Mouse (Mus musculus): Measurements from ENCODE around the gene Irs1. TPM values are rescaled to one million over a fixed set of nuclear protein-coding genes. Genes with fewer than 3 reads are reported as not detected.
A peak's percentile ranks its signal among the peaks of the same experiment; 100 is the strongest.

Gene Irs1
- polyA plus RNA-seq (2012; rRNA removed) (0.93 and 0.94 TPM in 2 replicates), polyA plus RNA-seq (2014; fragmentation: Nextera tagmentation; extraction: Ambion mirVana) (0.61 and 0.66 TPM in 2 replicates)

DNA sequence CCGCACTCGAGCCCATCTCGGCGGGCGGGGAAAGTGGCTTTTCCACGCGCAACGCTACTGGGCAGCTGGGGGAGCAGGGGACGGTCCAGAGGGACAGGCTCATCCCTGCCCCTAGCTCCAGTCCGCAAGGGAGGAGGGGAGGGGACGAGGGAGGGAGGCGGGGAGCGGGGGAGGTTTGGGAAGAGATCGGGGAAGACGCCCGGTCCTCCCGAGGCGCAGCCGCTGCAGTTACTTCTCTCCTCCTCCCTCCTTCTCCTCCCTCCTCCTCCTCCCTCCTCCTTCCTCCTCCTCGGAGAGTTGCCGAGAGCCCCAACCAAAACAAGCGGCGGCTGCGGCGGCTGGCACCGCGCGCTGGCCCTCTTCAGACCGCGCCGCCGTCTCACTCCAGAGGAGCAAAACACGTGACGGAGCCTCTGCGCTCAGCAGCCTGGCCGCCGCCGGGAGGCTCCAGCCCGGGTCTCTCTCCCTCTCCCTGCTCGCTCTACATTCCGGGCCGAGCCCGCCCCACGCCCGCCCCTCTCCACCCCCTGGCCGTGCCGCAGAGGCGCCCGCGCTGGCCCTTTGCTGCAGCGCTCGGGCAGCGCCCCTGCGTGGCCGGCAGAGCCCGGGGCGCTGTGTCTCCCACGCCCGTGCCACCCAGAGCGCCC lies at the start of gene Irs1:
Gene Irs1, minus strand, starts transcription at position 266 of the 647 bp plus-strand sequence.
- Histone ChIP-seq H3K9me3 (ENCODE audit: control insufficient read depth, low read length) (no peaks in the 10 kb centered on the region), H3K27me3 (ENCODE audit: control insufficient read depth, insufficient read depth, low read length) (peaks cover 52% of the 10 kb centered on the region), H3K4me1 (replicated peaks; ENCODE audit: control insufficient read depth in 2 of 2, insufficient read depth in 2 of 2, low read length in 1 of 2) (no peaks in the 10 kb centered on the region), H3K27ac (no peak within 1 kb of the TSS), H3K4me3 (ENCODE audit: insufficient read depth in 1 of 2, low read depth in 2 of 2, low read length in 2 of 2) (peak within 1 kb of the TSS; percentile 48 to 52), H3K4me2 (ENCODE audit: low read depth) (peak within 1 kb of the TSS; percentile 57), H3K36me3 (replicated peaks; ENCODE audit: control insufficient read depth, insufficient read depth, low read depth) (no peaks in the 10 kb centered on the region), H3K9ac (replicated peaks) (no peak within 1 kb of the TSS; the same call in 1 of the 2 replicates)
- DNase-seq (ENCODE audit: low read depth in 3 of 3, low spot score in 3 of 3) (no peak), ATAC-seq (ENCODE audit: insufficient read depth) (peak; percentile 74)
- under 1% methylated on average over 47 of the region's 60 CpGs for WGBS (ENCODE audit: insufficient replicate concordance)
- no peak; the same call in 1 of the 2 replicates for TF ChIP-seq CTCF (IDR thresholded peaks at IDR 0.05; ENCODE audit: low read depth)
- no peak for TF ChIP-seq EP300 (IDR thresholded peaks at IDR 0.05; ENCODE audit: low read depth)

GRCm38 (mm10) chr1:82334506-82334905 lies 43.3 kb upstream of the Irs1 start:
- no peaks in the 10 kb centered on the region for H3K9me3 ChIP-seq (ENCODE audit: control insufficient read depth, low read length)
- no peaks in the 10 kb centered on the region for H3K27me3 ChIP-seq (ENCODE audit: control insufficient read depth, insufficient read depth, low read length)
- 72% methylated on average over 3 of the region's 3 CpGs for WGBS (ENCODE audit: insufficient replicate concordance)
- no peak for TF ChIP-seq CTCF (IDR thresholded peaks at IDR 0.05; ENCODE audit: low read depth)
- no peak for TF ChIP-seq EP300 (IDR thresholded peaks at IDR 0.05; ENCODE audit: low read depth)
- no peak overlapping the region for H3K4me2 ChIP-seq (ENCODE audit: low read depth)
- DNase-seq (ENCODE audit: low read depth in 3 of 3, low spot score in 3 of 3), result no peak
- no peak overlapping the region for H3K9ac ChIP-seq (replicated peaks)
- H3K36me3 ChIP-seq (replicated peaks; ENCODE audit: control insufficient read depth, insufficient read depth, low read depth), result no peaks in the 10 kb centered on the region
- H3K4me3 ChIP-seq (ENCODE audit: insufficient read depth in 1 of 2, low read depth in 2 of 2, low read length in 2 of 2), result no peak overlapping the region
- peaks cover 0 to 5% of the 10 kb centered on the region in 2 experiments; a peak in 2 of 4 replicates for H3K4me1 ChIP-seq (replicated peaks; ENCODE audit: control insufficient read depth in 2 of 2, insufficient read depth in 2 of 2, low read length in 1 of 2)
- H3K27ac ChIP-seq, result no peak overlapping the region
- ATAC-seq (ENCODE audit: insufficient read depth), result no peak

DNA sequence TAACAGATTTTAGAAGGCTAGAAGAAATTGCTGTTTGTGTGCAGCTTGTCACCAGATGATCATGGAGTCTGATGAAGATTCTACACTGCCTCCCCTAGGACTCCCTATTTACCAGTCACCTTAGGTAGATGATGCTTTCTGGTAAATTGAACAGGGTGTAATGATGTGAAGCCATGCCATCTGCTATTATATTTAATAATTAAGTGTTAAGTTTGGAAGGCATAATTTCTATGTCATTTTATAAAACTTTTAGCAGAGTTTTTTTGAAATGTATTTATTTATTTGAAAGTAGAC lies 38.7 kb upstream of the Irs1 start:
- H3K4me3 ChIP-seq (ENCODE audit: insufficient read depth in 1 of 2, low read depth in 2 of 2, low read length in 2 of 2), result no peak overlapping the region
- DNase-seq (ENCODE audit: low read depth in 3 of 3, low spot score in 3 of 3) (no peak), ATAC-seq (ENCODE audit: insufficient read depth) (no peak)
- H3K4me1 ChIP-seq (replicated peaks; ENCODE audit: control insufficient read depth in 2 of 2, insufficient read depth in 2 of 2, low read length in 1 of 2), result peaks cover 0 to 3% of the 10 kb centered on the region in 2 experiments; a peak in 1 of 4 replicates
- no peak for TF ChIP-seq EP300 (IDR thresholded peaks at IDR 0.05; ENCODE audit: low read depth)
- no peak for TF ChIP-seq CTCF (IDR thresholded peaks at IDR 0.05; ENCODE audit: low read depth)
- H3K9me3 ChIP-seq (ENCODE audit: control insufficient read depth, low read length), result no peaks in the 10 kb centered on the region
- H3K27me3 ChIP-seq (ENCODE audit: control insufficient read depth, insufficient read depth, low read length), result no peaks in the 10 kb centered on the region
- no peak overlapping the region for H3K27ac ChIP-seq
- H3K4me2 ChIP-seq (ENCODE audit: low read depth), result no peak overlapping the region
- H3K9ac ChIP-seq (replicated peaks), result no peak overlapping the region
- H3K36me3 ChIP-seq (replicated peaks; ENCODE audit: control insufficient read depth, insufficient read depth, low read depth), result no peaks in the 10 kb centered on the region

DNA sequence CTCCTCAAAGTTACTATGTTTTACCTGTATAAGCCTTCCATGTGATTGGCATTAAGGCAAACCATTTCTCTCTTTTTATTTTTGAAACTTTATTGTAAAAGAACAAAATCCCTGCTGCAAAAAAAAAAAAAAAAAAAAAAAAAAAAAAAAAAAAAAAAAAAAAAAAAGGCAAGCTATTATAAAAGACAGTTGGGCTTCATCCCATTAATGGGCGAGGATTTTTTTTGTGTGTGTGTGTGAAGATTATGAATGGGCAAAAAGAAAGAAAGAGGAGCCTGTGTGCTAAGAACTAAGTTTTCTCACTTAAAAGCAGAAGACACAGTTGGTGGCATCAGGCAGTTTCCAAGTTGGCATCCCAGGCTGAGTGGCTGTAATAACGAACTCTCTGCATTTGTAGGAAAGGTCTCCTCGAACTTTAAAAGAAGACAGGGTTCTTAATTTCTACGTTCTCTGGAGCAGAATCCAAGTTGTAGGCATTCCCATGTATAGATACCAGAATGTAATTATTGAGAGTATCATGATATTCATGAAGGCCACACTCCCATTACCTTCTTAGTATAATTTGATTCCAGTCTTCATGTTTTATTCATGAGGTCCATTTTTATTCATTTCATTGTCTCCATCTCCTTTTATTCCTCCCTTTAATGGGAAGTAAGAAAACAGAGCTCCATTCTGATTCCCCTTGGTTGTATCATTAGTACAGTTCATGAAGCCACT lies 38.2 kb upstream of the Irs1 start:
- 61% methylated on average over 4 of the region's 4 CpGs for WGBS (ENCODE audit: insufficient replicate concordance)
- Histone ChIP-seq H3K4me2 (ENCODE audit: low read depth) (no peak overlapping the region), H3K4me3 (ENCODE audit: insufficient read depth in 1 of 2, low read depth in 2 of 2, low read length in 2 of 2) (no peak overlapping the region), H3K9me3 (ENCODE audit: control insufficient read depth, low read length) (no peaks in the 10 kb centered on the region), H3K9ac (replicated peaks) (no peak overlapping the region), H3K36me3 (replicated peaks; ENCODE audit: control insufficient read depth, insufficient read depth, low read depth) (no peaks in the 10 kb centered on the region), H3K27ac (no peak overlapping the region), H3K4me1 (replicated peaks; ENCODE audit: control insufficient read depth in 2 of 2, insufficient read depth in 2 of 2, low read length in 1 of 2) (peaks cover 0 to 3% of the 10 kb centered on the region in 2 experiments; a peak in 1 of 4 replicates), H3K27me3 (ENCODE audit: control insufficient read depth, insufficient read depth, low read length) (no peaks in the 10 kb centered on the region)
- no peak for TF ChIP-seq CTCF (IDR thresholded peaks at IDR 0.05; ENCODE audit: low read depth)
- TF ChIP-seq EP300 (IDR thresholded peaks at IDR 0.05; ENCODE audit: low read depth), result no peak
- DNase-seq (ENCODE audit: low read depth in 3 of 3, low spot score in 3 of 3) (no peak), ATAC-seq (ENCODE audit: insufficient read depth) (no peak)

DNA sequence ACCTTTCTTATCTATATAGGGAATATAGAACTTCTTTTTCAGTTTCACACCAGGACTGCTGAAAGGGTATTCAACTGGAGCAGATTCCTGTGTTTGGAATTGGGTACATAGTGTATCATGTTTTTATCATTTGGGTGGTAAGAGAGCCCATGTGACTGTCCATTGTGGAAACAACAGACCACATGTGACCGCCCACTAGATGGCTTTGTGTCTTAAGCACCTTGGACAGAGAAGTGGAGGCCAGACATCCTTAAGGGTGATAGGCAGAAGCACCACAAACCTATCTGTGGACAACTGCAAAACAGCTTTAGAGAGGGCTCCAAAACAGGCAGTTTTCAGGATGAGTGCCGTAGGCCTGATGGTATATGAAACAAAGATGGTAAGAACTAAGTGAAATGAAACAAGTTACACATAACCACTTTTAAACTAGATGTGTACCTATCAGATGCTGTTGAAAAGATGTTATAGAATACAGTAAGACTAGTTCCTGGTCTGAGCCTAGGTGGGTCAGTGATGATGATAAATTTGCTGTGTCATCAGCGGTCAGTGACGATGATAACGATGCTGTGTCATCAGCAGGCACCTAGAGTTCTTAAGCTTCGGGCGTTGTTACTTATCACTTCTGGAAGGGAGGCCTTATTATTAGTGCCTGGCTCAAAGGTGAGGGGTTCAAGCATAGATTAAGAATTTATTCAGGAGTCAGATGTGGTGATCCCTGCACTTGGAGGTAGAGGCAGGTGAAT lies 37.0 kb upstream of the Irs1 start:
- no peak for DNase-seq (ENCODE audit: low read depth in 3 of 3, low spot score in 3 of 3)
- Histone ChIP-seq H3K27me3 (ENCODE audit: control insufficient read depth, insufficient read depth, low read length) (no peaks in the 10 kb centered on the region), H3K9me3 (ENCODE audit: control insufficient read depth, low read length) (no peaks in the 10 kb centered on the region), H3K4me1 (replicated peaks; ENCODE audit: control insufficient read depth in 2 of 2, insufficient read depth in 2 of 2, low read length in 1 of 2) (peaks cover 0 to 3% of the 10 kb centered on the region in 2 experiments; a peak in 1 of 4 replicates), H3K4me2 (ENCODE audit: low read depth) (no peak overlapping the region), H3K27ac (no peak overlapping the region), H3K9ac (replicated peaks) (no peak overlapping the region), H3K36me3 (replicated peaks; ENCODE audit: control insufficient read depth, insufficient read depth, low read depth) (no peaks in the 10 kb centered on the region), H3K4me3 (ENCODE audit: insufficient read depth in 1 of 2, low read depth in 2 of 2, low read length in 2 of 2) (no peak overlapping the region)
- no peak for ATAC-seq (ENCODE audit: insufficient read depth)
- WGBS (ENCODE audit: insufficient replicate concordance), result 81% methylated on average over 7 of the region's 7 CpGs
- TF ChIP-seq EP300 (IDR thresholded peaks at IDR 0.05; ENCODE audit: low read depth) (no peak), CTCF (IDR thresholded peaks at IDR 0.05; ENCODE audit: low read depth) (no peak)

Measured in liver, embryonic 14.5 days (tissue).